Mouse (Mus musculus): ENCODE measurements at regions not wholly inside any gene's neighbourhood (a gene's known extent, or its start where the extent isn't known, plus 50 kb on each side); places are given as distances from the start of the nearest gene placed in this dataset.
A peak's percentile ranks its signal among the peaks of the same experiment; 100 is the strongest.

DNA sequence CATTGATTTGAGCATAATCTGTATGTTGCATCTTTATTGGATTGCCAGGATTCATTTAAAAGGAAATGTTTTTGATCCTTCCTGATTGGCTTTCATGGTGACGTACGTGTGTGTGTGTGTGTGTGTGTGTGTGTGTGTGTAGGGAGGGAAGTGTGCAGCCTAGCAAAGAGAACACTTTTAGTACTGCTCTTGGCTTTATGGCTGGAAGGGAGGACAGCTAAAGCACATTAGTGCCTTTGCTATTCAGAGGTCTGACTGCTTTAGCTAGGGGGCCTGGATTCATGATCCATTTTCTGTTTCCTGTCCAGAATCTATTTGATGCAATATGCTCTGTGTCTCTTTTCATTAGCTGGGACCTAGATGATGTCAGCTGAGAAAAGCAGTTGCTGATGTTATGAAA lies 155.6 kb upstream of the Itga1 start:
- DNase-seq (ENCODE audit: low read depth, low spot score): no peak

DNA sequence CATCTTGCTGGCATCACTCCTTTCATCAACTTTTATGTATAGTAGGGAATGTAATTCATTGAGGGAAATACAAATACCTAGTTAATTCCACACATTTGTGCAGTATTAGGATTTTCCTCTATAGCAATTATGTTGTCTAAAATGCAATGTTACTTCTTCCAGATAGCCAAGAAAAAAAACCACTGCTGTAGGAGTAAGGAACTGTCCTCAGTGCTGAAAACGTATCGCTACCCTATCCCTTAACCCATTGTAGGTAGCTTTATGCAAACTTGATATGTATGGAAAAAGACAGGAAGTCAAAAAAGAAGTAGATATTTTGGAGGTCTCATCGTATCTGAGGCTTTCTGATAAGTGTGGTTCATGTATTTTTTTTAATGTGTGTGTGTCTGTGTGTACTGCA lies 150.8 kb upstream of the Itga1 start:
- DNase-seq (ENCODE audit: low read depth, low spot score): peak; percentile 14

- DNase-seq (ENCODE audit: low read depth, low spot score): no peak
Measured at GRCm38 (mm10) chr13:115231981-115232380, 130.2 kb upstream of the Itga1 start.

GRCm38 (mm10) chr13:115230494-115230893 lies 128.7 kb upstream of the Itga1 start:
- DNase-seq (ENCODE audit: low read depth, low spot score): peak; percentile 74

DNA sequence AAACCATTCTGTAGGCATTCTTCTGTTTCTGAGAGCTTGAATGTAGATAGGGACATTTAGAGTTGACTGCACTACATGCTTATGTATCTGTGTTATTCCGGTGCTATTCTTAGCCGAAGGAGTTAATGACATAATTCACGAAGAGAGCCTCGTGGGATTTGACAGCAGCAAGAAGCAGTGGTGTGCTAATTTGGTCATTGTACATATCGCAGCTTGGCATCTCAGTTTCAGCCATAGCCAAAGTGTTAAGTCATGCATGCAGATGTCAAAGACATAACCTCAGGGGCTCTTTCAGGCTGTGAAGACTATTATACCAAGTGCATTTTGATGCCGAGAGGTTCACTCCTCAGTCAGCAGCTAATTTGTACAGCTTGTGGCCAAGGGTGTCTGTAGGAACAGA lies 125.1 kb upstream of the Itga1 start:
- DNase-seq (ENCODE audit: low read depth, low spot score): no peak

DNA sequence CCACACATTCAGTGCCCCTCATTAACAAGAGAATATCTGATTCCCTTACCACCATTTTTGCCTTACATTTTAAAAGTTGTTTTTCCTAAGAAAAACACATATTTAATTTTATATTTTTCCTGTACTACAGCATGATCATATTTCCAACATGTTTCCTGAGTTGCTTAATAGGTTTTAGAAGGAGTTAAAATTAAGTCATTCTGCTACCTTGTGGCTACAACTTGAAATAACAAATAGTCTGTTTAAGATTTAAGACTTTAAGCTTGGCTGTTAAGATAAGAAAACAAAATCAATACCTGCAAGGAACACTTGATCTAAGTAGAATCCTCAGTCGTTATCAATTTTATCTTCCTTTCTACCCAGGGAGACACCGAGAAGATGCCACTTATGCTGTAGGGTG lies 117.9 kb upstream of the Itga1 start:
- DNase-seq (ENCODE audit: low read depth, low spot score): peak; percentile 7

DNA sequence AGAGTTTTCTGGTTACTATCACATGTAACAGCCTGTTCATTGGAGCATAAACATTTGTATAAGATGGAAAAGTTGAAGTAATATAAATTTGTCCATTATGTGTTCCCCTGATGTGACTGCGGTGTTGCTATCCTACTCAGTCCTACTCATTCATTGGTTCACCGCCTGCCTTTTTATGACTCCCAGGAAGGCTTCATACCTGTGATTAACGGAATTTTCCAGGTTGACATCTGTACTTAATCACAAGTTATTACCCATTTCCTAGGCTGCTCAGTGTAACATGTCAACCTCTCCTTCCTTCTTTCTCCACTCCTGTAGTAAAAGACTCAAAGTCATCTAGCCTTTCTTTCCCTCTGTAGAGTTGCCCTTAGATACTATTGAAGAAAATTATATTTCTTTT lies 109.5 kb upstream of the Itga1 start:
- DNase-seq (ENCODE audit: low read depth, low spot score): no peak

- no peak for DNase-seq (ENCODE audit: low read depth, low spot score)
Measured at GRCm38 (mm10) chr13:115210643-115211208, 109.0 kb upstream of the Itga1 start.

DNA sequence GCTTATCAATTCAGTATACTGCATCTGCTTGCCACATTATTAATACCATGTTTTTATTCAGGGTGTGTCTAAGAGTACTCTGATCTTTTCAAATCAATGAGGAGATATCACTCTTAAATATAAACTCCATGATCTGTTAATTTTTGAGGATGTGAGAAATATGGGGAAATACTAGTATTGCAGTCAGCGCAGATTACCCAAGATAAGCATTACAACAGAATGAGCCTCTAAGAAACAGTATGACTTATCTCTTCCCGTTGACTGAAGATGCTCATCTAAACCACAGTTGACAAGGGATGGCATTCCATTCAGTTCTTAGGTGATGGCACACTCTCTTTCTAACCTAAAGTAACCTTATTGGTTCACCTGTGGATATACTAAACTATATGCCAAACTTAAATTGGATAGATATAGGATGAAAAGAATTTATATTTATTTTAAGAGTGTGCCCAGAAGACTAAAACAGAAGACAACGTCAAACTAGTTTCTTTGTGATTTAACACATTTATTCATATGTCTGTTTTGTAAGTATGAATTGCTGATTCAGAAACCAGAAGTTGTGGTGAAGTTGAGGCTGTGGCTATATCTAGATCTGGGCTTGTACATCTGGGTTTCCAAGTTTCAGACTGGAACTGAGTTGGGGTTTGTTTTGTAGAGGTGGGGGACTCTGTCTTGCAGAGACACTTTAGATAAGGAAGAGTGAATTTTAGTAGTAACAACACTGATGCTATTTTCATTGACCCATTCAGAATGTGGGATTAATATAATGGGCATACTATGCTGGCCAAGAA lies 107.8 kb upstream of the Itga1 start:
- no peak for DNase-seq (ENCODE audit: low read depth, low spot score)

DNA sequence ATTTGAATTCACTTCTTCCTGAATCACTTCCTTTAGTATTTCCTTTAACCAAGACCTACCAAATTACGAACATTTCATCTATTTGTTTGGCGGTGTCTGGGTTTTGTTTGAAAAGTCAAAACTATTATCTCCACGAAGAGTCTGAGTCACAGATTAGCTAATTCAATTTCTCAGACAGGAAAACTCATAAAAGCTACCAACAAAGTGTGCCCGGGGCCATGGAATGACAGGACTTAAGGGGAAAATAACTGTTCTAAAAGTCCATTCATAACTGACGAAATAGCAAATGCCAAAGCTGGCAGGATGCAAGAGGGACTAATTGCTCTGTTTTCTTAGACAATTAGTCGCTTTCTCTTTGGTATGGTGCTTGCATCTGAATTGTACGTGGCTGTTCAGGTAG lies 105.0 kb upstream of the Itga1 start:
- DNase-seq (ENCODE audit: low read depth, low spot score): no peak

DNA sequence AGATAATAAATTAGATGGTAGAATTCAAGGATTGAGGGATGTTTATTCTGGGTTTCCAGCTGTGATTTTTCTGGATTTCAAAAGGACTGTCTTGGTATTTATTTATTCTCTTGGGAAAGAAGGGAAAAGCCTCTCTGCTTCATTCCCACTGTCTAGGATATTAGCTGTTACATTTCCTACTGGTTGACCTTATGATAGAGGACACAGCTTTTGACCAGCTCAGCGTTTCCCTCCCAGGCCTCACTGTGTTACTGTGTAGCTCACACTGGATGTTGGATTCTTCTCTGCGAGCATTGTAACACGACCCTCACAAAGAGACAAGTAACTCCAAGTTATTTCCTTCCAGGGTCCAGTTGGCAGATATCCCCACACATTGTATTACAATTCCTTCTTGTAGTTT lies 97.4 kb upstream of the Itga1 start:
- no peak for DNase-seq (ENCODE audit: low read depth, low spot score)

GRCm38 (mm10) chr13:115188066-115188465 lies 86.3 kb upstream of the Itga1 start:
- peak; percentile 4 for DNase-seq (ENCODE audit: low read depth, low spot score)

GRCm38 (mm10) chr13:115187356-115187755 lies 85.6 kb upstream of the Itga1 start:
- DNase-seq (ENCODE audit: low read depth, low spot score): no peak

DNA sequence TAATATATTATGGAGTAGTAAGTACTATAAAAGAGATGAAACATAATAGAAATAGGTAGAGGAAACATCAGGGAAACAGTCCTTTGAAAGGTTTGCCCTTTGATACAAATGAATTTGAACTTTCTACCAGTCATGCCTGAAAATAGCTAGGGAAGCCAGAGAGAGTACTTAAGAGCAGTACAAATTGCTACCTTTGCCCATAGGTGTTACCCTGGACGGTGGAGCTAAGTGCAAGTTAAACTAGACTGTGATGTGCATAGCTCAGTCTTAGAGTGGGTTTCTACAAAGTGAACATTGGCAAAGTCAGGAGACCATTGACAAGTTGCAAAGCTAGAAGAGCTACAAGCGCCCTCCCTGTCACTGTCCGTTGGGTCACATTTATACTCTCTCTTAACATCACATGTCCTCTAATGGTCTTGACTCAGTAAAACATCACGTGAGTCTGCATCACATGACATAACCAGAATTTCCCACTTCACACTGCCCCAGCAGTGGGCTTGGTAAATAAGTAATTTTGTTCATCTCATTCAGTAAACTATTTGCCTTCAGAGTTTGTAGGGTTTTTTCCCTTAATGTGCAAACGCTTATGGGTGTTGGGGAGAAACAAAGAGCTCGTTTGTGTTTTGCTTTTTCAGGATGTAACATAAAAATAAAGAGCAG lies 80.6 kb upstream of the Itga1 start:
- no peak for DNase-seq (ENCODE audit: low read depth, low spot score)

DNA sequence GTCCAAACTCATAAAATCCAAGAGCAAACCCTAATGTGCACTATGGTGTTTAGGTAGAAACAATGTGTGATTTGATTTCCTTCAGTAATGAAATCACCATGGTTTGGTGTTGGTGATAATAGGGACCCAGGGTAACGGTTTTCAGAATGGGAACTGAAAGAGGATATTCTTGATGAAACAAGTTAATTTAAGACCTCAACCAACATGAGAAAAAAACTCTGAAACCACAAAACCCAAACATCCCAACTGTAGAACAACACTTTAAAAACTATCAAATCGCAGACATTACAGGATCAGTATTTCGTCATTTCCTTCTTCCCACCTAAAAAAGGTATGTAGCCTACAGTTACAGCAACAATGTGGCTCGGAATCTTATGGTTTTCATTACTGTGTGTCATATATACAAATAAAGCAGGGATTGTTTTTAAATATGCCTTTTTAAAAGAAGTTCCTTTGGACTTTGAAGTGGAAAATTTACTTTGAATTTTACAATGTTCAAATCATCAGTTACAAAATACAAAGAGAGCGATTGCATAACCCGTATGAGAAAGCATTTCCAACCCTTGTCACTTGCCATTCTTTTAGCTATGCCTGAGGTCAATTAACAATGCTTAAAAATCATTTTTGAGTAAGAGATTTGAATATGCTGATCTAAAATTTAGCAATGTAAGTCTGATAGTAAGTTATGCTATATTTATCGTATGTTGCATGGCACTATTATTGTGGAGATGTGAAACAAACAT lies 76.6 kb upstream of the Itga1 start:
- no peak for DNase-seq (ENCODE audit: low read depth, low spot score)

GRCm38 (mm10) chr13:115171347-115172062 lies 69.7 kb upstream of the Itga1 start:
- no peak for DNase-seq (ENCODE audit: low read depth, low spot score)

- no peak for DNase-seq (ENCODE audit: low read depth, low spot score)
Measured at GRCm38 (mm10) chr13:115165981-115166380, 64.2 kb upstream of the Itga1 start.

DNA sequence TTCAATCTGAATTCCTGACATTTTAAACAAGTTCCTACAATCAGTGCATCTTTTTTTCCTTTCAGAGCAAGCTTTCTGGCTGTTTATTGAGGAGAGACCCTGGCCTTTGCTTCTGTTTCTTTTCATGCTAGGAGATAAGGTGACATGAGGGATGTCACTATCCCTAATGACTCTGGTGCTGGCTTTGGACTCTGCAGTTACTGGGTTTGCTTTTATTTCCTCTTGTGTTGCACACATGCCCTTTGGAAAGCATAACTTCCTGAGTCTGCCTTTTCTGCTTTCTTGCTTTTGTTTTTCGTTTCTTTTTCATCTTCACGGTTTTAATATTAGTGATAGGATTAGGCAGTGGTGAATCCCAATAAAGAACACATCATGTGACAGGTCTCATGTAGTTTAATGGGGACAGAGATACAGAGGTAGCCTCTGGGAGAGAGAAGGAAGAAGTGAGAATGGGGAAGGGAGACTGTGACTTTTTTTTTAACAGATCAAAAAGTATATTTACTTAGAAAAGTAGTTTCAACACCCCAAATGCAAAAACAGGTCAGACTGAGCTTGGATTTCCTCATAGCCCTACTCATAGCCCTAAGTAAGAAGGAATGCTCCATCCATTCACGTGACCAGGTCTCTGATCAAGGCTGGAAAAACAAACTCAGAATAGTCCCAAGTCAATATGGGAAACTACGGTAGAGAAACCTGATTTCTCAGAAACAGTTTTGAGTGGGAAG lies 61.1 kb upstream of the Itga1 start:
- no peak for DNase-seq (ENCODE audit: low read depth, low spot score)

- no peak for DNase-seq (ENCODE audit: low read depth, low spot score)
Measured at GRCm38 (mm10) chr13:115159386-115159785, 57.6 kb upstream of the Itga1 start.
